Mouse (Mus musculus): ENCODE measurements around the gene Mark1.

DNA sequence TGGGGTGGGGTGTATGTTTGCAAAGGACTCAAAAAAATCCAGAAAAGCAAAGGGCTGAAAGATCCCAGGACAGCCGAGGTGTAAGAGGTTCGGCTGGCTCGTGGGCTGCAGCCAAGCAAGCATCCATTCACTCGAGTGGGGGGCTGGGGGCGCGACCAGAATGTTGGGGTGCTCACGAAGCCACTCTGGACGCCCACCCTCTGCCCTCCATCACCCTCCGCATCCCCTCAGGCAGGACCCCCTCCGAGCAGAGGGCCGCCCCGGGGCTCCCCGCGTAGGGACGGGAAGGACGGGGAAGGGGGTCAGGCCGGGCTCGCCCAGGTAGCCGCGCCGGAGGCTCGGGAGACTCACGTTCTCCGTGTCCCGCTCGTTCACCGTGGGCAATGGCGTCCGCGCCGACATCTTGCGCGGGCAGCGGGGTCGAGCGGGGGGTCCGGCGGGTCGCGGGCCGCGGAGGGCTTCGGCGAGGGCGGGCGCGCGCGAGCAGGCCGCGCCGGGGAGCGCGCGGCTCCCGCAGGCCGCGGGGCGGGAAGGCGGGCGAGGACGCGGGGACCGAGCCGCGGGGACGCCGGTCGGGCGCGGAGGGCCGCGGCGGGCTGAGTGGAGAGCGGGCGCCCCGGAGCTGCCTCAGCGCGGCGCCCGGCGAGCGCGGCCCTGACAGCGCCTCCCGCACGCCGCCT lies at the start of gene Mark1:
- TF ChIP-seq CTCF (IDR thresholded peaks at IDR 0.05; ENCODE audit: low read depth, low read length) (no peak), GATA1 (IDR thresholded peaks at IDR 0.05; ENCODE audit: borderline replicate concordance, low read length) (no peak), GATA2 (IDR thresholded peaks at IDR 0.05; ENCODE audit: borderline replicate concordance, low read depth, low read length) (no peak), TAL1 (conservative IDR thresholded peaks at IDR 0.05; ENCODE audit: low read depth, low read length) (no peak)

Data from G1E (cell line).